Mouse (Mus musculus): ENCODE results near the gene Fuca2.
"Not testable (repeated sequence)": the region's sequence is repeated elsewhere in the genome, so short reads cannot be mapped to it uniquely, and the experiment has no call there.

Gene Fuca2

GRCm38 (mm10) chr10:13499331-13499730, at the start of gene Fuca2:
TSS of gene Fuca2 (plus strand) at chr10:13499540.
- no peak for DNase-seq

- no peak for DNase-seq
These were observed 47.7 kb upstream of the Fuca2 start for GRCm38 (mm10) chr10:13451640-13452039.

- no peak for DNase-seq
These were observed 45.9 kb upstream of the Fuca2 start for GRCm38 (mm10) chr10:13453200-13453990.

GRCm38 (mm10) chr10:13464295-13464694, 35.0 kb upstream of the Fuca2 start:
- DNase-seq, result not testable (repeated sequence)

- DNase-seq, result no peak
These were observed 32.4 kb upstream of the Fuca2 start for GRCm38 (mm10) chr10:13466925-13467324.

- not testable (repeated sequence) for DNase-seq
These were observed 31.3 kb upstream of the Fuca2 start for GRCm38 (mm10) chr10:13468025-13468529.

- DNase-seq, result no peak
These were observed 29.1 kb upstream of the Fuca2 start for GRCm38 (mm10) chr10:13470236-13470635.

- DNase-seq, result no peak
These were observed 26.0 kb upstream of the Fuca2 start for GRCm38 (mm10) chr10:13473287-13473832.

GRCm38 (mm10) chr10:13473833-13474567, 25.3 kb upstream of the Fuca2 start, which contains the start of gene Phactr2:
TSS of gene Phactr2 (minus strand) at chr10:13474412.
- DNase-seq, result peak; percentile 23

- DNase-seq, result no peak
These were observed 24.8 kb upstream of the Fuca2 start for GRCm38 (mm10) chr10:13474568-13474955.

- DNase-seq, result no peak
These were observed 24.2 kb upstream of the Fuca2 start for GRCm38 (mm10) chr10:13475121-13475520.

GRCm38 (mm10) chr10:13479341-13479740, 20.0 kb upstream of the Fuca2 start:
- no peak for DNase-seq

GRCm38 (mm10) chr10:13485958-13486357, 13.4 kb upstream of the Fuca2 start:
- DNase-seq, result no peak

GRCm38 (mm10) chr10:13489671-13490070, 9.7 kb upstream of the Fuca2 start:
- DNase-seq, result no peak

- no peak for DNase-seq
These were observed 5.2 kb upstream of the Fuca2 start for GRCm38 (mm10) chr10:13493978-13494686.

- no peak for DNase-seq
These were observed 3.0 kb upstream of the Fuca2 start for GRCm38 (mm10) chr10:13496315-13496714.

GRCm38 (mm10) chr10:13500473-13500872, 1.1 kb downstream of the Fuca2 start:
- DNase-seq, result no peak

GRCm38 (mm10) chr10:13500938-13501496, 1.7 kb downstream of the Fuca2 start:
- DNase-seq, result peak; percentile 88

GRCm38 (mm10) chr10:13501533-13501932, 2.2 kb downstream of the Fuca2 start:
- DNase-seq, result not testable (repeated sequence)

- no peak for DNase-seq
These were observed 3.0 kb downstream of the Fuca2 start for GRCm38 (mm10) chr10:13502371-13502770.

- no peak for DNase-seq
These were observed 22.5 kb downstream of the Fuca2 start for GRCm38 (mm10) chr10:13521857-13522256.

- no peak for DNase-seq
These were observed 28.8 kb downstream of the Fuca2 start for GRCm38 (mm10) chr10:13528155-13528554.

- DNase-seq, result no peak
These were observed 35.4 kb downstream of the Fuca2 start for GRCm38 (mm10) chr10:13534751-13535150.
